Mouse (Mus musculus): ENCODE data around the gene Cdk1. TPM values are rescaled to one million over a fixed set of nuclear protein-coding genes. Genes with fewer than 3 reads are reported as not detected.
A peak's percentile ranks its signal among the peaks of the same experiment; 100 is the strongest.

Cdk1 gene
- polyA plus RNA-seq, 1 experiment from 2014 or later, result 415 TPM

- DNase-seq (ENCODE audit: low spot score), result no peak
Measured at GRCm38 (mm10) chr10:69348206-69348605, 4.5 kb downstream of the Cdk1 start.

GRCm38 (mm10) chr10:69342328-69342727 is 10.4 kb downstream of the Cdk1 start:
- no peak for DNase-seq (ENCODE audit: low spot score)

GRCm38 (mm10) chr10:69341570-69342227 is 11.0 kb downstream of the Cdk1 start:
- DNase-seq (ENCODE audit: low spot score), result no peak

- no peak for DNase-seq (ENCODE audit: low spot score)
Measured at GRCm38 (mm10) chr10:69340001-69340400, 12.7 kb downstream of the Cdk1 start.

- DNase-seq (ENCODE audit: low spot score), result no peak
Measured at GRCm38 (mm10) chr10:69336219-69336618, 16.5 kb downstream of the Cdk1 start.

GRCm38 (mm10) chr10:69335611-69336010 is 17.1 kb downstream of the Cdk1 start:
- no peak for DNase-seq (ENCODE audit: low spot score)

- no peak for DNase-seq (ENCODE audit: low spot score)
Measured at GRCm38 (mm10) chr10:69335195-69335536, 17.6 kb downstream of the Cdk1 start.

- DNase-seq (ENCODE audit: low spot score), result no peak
Measured at GRCm38 (mm10) chr10:69334271-69335194, 18.2 kb downstream of the Cdk1 start.

GRCm38 (mm10) chr10:69333212-69333611 is 19.5 kb downstream of the Cdk1 start:
- DNase-seq (ENCODE audit: low spot score), result no peak

- DNase-seq (ENCODE audit: low spot score), result no peak
Measured at GRCm38 (mm10) chr10:69331231-69331630, 21.5 kb downstream of the Cdk1 start.

- DNase-seq (ENCODE audit: low spot score), result no peak
Measured at GRCm38 (mm10) chr10:69328656-69329046, 24.1 kb downstream of the Cdk1 start.

- DNase-seq (ENCODE audit: low spot score), result no peak
Measured at GRCm38 (mm10) chr10:69328029-69328655, 24.6 kb downstream of the Cdk1 start.

GRCm38 (mm10) chr10:69327362-69327761 is 25.4 kb downstream of the Cdk1 start:
- no peak for DNase-seq (ENCODE audit: low spot score)

- no peak for DNase-seq (ENCODE audit: low spot score)
Measured at GRCm38 (mm10) chr10:69326433-69326832, 26.3 kb downstream of the Cdk1 start.

GRCm38 (mm10) chr10:69324816-69325215 is 27.9 kb downstream of the Cdk1 start:
- no peak for DNase-seq (ENCODE audit: low spot score)

GRCm38 (mm10) chr10:69323986-69324385 is 28.8 kb downstream of the Cdk1 start:
- no peak for DNase-seq (ENCODE audit: low spot score)

GRCm38 (mm10) chr10:69321519-69322035 is 31.2 kb downstream of the Cdk1 start:
- DNase-seq (ENCODE audit: low spot score), result no peak

GRCm38 (mm10) chr10:69320667-69321518 is 31.8 kb downstream of the Cdk1 start:
- DNase-seq (ENCODE audit: low spot score), result peak; percentile 72

GRCm38 (mm10) chr10:69318514-69318913 is 34.2 kb downstream of the Cdk1 start:
- DNase-seq (ENCODE audit: low spot score), result no peak

- DNase-seq (ENCODE audit: low spot score), result no peak
Measured at GRCm38 (mm10) chr10:69313944-69314343, 38.8 kb downstream of the Cdk1 start.

GRCm38 (mm10) chr10:69311867-69312266 is 40.9 kb downstream of the Cdk1 start:
- no peak for DNase-seq (ENCODE audit: low spot score)
